Mouse (Mus musculus) monocyte, adult 5-6 weeks (primary cell): Measurements from ENCODE around the gene Foxp1. TPM values are rescaled to one million over a fixed set of nuclear protein-coding genes. Genes with fewer than 3 reads are reported as not detected.

Experiments
- ATAC-seq: fragments of 153-309, 156-312 bp; replicated peaks from 2 replicates; pipeline ENCODE4 v1.8.0; 2017; ENCODE audit warnings: mild to moderate bottlenecking; ENCODE audit not compliant: low TSS enrichment, insufficient number of reproducible peaks, severe bottlenecking, poor library complexity, low FRiP score
- total RNA-seq: library from RNA; stranded (forward); fragments of 200-1000, 200-491, 200-594 nt; gene quantifications from 3 replicates; pipeline ENCODE4 v1.2.3, GENCODE M21; 2017

Foxp1 gene
- 75.1 to 154 TPM (median 114 TPM) in 3 replicates for total RNA-seq

DNA sequence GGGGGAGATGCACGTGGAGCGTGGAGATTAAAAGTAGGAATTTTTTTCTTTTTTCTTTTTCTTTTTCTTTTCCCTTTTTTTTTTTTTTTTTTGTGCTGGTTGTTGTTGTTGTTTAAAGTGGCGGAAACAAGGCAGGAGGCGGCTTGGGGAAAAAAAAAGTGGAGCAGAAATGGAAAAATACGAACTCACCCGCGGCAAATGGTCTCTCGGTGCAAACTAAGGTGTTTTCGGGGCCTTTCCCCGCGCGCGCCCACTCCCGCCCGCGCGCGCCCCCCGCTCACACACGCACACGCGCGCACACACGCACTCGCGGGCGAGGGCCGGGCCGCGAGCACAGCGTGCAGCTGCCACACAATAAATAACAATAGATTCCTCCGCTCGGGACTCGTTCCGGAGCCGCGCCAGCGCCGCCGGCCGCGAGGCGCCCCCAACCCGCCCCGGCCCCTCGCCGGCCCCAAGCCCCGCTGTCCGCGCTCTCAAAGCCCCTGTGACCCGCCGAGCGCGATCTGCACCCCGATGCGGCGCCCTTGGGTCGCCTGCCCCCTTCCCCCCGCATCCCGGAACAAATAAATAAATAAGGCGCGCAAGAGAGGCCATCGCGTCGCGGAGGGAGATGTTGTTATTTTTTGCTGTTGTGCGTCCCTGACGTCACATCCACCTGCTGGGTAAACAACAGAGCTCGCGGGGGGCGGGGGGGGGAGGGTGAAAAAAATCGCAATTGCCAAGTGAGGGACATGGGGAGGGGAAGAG lies at the start of gene Foxp1:
Gene Foxp1 (minus strand): TSS at position 363 of the 750 bp plus-strand sequence.
- ATAC-seq = peak; percentile 38

DNA sequence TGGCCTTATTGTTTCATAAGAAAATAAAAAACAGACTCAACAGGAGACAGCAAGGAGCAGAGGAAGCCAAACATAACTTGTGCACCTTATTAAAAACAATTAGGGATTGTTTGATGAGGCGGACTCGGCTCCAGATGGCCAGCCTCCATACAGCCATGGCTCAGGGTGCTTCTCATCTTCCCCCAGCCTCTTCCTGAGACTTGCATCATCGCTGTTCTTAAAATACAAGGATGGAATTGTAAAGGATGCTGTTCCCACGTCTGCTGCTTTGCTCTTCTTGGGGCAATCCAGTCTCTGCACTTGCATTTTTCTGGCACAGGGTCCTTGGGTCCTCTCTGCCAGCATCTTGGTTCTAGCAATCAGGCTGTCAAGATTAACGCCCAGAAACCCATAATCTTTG lies 49.5 kb upstream of the Foxp1 start:
- no peak for ATAC-seq

DNA sequence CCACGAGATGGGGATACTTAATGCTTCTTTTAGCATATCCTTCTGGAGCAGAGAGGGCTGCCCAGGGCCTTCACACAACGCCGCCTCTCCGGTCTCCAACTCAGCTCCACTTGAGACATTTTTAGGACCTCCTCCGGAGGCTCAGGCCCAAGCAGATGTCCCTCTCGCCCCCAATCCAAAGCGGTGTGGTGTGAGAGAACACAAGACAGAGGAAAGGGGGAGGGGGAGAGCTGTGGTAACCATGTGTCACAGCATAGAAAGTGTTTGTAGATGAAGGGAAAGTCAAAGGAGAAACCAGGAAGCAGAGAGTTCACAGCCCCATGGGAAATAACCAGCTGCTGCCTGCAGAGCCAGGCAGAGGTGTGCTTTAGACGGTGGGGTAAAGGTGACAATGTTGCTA lies 44.4 kb upstream of the Foxp1 start:
- ATAC-seq = no peak

DNA sequence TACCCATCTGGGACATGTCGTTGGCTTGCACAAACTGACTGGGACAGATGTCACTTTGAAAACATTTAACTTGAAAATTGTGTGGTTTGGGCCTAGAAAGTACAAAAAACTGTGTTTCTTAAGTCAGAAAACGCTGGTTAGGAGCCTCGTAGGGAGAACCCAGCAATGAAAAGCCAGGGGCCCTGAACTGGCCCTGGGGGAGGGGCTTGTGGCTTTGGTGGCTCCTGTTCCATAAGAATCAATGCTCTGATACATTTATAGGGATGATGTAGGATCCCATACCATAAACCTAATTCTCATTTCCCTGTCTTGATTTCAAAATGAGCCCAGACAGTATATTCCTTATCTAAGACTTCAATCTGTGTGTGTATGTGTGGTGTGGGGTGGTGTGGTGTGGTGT lies 42.2 kb upstream of the Foxp1 start:
- ATAC-seq = no peak

DNA sequence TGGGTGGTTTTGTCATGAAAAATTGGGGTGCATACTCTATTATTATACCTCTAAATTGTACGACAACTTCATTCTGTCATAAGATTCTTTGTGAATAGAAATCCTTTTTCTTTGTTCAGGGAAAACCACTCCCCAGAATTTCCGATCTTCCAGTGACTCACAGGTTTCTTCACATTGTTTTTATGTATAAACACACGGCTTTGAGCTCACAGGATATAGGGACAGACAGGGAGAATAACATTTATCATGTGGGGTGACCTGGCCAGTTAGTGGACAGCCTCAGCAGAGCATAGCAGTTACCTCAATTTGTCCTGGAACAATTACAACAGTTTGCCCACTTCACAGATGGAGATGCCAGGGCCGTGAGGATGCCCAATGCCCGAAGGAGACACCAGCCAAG lies 34.4 kb upstream of the Foxp1 start:
- no peak for ATAC-seq

DNA sequence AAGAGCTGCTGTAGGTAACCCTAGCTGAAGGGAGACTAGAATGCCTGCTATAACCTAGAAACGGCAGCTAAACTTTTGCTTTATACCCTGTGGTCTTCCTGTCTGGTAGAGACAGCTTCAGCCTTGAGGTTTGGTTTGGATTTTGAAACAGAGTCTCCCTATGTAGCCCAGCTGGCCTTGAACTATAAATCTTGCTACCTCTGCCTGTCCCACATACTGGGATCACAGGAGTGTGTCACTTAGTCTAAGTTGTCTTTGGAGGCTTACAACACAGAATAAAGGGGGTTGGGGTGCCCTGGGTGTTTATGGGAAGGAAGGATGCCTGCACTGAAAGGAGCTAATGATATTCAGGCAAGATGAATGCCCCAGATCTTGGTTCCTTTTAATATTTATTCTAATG lies 30.3 kb upstream of the Foxp1 start:
- no peak for ATAC-seq

DNA sequence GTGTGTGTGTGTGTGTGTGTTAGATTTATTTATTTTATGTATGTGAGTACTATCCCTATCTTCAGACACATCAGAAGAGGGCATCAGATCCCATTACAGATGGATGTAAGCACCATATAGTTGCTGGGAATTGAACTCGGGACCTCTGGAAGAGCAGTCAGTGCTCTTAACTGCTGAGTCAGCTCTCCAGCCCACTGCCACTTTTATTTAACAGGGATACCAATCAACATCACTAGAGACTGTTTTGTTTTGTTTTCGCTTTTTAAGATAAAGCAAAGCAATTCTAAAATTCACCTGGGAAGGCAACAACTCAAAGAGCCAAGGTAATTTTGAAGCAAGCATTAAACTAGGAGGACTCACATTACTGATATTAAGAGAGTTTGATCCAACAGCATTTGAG lies 23.9 kb upstream of the Foxp1 start:
- ATAC-seq = no peak

DNA sequence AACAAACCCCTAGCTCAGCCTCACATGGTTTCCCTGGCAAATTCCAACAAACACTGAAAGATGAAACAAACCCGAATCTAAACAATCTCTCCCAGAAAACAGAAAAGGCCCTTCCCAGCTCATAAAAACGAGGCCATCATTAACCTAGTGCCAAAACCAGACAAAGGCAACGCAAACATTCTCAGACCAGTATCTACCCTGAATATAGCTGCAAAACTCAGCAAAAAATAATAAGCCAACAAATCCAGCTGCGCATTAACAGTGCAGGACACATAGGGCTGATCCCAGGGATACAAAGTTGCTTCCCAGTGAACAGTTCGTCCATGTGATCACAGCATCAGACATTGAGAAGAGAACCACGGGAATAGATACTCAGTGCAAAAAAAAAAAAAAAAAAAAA lies 22.9 kb upstream of the Foxp1 start:
- no peak for ATAC-seq

DNA sequence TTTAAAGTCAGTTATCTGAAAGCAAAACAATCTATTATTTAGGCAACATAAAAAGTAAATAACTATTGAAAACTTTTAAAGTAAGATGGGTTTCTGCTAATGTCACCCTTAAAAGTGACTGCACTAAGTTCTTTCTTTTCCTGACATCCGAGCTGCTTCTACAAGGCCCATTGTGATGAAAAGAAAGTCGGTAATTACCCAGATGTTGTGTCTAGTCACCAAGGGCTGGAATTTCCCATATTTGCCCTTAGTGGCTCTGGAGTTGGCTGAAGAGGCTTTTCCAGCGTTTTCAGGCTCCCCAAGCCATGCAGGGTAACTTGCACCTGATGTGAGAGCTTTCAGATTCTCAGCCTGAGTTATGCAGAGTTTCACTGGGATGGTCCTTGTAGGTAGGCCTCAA lies 18.6 kb upstream of the Foxp1 start:
- no peak for ATAC-seq

DNA sequence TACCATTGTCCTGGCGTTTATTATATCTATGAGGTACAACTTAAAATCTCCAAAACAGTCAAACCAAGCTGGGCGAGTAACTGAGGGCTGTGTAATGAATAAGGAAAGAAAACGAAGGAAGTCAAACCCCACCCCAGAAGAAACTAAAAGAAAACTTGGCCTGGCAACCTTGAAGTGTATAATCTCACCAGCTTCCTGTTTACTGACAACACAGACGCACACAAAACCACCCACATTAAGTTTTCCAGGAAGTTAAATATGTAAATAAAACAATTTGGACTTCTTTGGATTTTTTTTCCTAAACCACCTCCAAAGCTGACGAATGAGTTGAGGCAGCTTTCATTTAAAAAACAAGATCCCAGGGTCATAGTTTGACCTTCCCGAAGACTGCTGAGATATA lies 18.1 kb upstream of the Foxp1 start:
- no peak for ATAC-seq

DNA sequence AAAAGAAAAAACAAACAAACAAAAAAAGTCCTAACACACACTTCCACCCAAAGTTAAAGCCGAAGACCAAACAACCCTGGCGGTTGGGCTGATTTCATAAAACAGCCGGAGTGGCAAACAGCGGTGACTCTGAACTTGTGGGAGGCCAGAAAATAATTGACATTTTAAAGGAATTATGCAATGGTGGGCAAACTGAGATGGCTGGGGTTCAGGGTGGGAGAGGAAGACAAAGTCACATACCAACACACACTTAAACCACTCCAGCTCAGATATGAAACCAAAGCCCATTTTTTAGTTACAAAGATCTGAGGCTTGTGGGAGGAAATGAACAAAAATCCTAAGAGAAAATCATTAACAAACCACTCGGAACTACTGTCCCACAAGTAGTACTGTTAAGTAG lies 17.6 kb upstream of the Foxp1 start:
- ATAC-seq = no peak

DNA sequence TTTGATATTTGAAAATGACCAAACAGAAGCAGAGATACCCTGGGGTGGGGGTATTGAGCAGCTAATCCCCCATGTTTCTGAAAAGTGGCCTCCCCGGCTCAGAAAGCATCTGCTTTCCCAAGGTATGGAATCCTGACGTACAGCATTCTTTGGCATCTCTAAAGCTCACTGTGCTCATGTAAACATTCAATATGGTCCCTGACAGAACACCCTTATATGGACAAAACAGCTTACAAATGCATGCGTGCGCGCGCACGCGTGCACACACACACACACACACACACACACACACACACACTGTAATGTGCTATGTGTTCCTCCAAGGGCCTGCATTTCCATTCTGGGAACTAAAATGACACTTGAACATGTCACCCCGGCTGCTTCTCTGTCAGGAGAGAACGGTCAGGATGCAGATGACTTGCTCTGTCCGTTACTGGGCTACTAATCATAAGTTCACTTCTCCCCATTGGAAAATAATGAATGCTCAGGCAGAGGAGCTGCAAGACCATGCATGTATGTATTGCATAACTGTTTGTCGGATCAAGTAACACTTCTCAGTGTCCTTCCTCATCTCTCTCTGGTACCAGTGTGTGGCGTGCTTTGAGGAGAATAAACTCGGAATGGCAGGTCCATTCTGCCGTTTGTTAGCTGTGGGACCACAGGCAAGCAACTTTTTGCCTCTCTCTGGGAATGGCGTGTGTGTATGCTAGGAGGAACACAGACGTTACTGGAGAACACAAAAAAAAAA lies 15.8 kb upstream of the Foxp1 start:
- ATAC-seq = no peak

DNA sequence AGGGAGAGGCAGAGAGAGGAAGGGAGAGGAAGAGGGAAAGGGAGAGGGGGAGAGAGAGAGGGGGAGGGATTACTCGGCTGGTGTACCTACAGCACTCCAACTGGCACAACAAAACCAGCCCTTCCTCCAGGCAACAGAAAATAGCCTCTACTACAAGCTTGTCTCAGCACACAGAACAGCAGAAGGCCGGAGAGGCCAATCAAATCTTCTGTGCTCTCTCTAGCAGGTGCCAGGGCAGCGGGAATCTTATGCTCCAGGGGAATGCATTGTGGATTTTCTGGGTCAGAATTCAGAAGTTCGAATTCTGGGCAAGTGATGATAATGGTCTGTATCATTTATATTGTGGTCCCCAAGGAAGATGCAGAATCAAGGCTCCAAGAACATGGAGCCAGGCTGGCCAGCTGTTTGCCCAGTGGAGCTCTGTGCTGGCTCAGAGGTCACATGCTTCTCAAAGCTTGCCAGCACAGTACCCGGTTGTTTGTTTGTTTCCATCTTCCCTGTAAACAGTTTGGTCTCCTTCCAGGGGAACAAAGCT lies 11.8 kb upstream of the Foxp1 start:
- no peak for ATAC-seq

DNA sequence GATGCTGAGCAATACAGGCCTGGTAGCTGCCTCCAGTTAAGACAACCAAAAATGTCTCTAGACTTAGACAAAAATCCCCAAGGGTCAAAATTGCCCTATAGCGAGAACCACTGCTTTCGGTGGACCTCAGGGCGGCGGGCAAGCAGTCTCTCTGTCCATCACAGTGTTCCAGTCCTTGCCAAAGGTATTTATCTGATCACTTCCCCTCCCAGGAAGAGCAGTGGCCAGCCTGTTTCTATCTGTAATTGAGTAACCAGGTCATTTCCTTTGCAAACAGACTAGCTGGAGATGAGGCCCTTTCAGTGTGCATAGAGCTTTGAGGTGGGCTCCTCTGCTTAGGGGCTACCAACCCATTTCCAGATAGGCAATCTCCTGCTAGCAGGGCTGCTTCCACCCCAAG lies 9.9 kb upstream of the Foxp1 start:
- ATAC-seq = no peak

DNA sequence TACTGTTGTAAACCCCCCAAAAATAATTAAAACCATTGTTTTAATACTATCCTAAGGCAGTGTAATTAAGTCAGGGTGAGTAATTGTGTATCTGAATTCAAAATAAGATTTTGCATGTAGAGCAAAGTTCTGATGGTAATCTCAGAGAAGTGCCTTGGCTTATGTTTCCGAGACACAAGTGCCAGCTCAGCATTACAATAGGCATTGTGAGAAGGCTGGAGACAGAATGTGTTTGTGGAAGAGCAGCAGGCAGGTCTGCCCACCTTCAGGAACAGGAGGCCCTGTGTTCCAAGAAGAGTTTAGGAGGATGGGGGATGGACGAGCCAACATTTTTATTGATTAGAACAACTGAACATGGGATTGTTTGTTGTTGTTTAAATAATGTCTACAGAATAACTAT lies 6.5 kb upstream of the Foxp1 start:
- no peak for ATAC-seq

DNA sequence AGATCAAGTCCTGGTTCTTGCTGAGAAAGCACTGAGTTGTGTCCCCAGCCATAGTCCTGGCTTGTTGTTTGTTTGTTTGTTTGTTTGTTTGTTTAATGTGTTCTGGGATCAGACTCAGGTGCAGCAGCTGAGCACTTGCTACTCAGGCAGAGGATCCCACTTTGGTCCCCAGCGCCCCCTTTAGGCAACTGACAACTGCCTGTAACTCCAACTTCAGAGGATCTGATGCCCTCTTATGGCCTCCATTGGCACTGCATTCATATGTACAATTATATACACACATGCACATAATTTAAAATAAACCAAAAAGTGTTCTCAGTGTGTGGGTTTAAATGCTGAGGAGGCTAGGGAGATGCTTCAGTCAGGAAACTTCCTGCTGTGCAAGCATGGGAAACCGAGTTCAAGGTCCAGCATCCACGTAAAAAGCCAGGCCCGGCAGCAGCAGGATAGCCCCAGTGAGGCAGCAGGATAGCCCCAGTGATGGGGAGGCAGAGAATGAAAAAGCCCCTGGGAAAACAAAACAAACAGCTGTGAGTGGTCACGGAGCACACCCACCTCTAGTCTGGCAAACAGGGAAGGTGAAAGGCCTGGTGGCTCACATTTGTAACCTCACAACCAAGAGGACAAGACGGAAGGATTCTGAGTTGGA lies 5.1 kb upstream of the Foxp1 start:
- ATAC-seq = no peak

DNA sequence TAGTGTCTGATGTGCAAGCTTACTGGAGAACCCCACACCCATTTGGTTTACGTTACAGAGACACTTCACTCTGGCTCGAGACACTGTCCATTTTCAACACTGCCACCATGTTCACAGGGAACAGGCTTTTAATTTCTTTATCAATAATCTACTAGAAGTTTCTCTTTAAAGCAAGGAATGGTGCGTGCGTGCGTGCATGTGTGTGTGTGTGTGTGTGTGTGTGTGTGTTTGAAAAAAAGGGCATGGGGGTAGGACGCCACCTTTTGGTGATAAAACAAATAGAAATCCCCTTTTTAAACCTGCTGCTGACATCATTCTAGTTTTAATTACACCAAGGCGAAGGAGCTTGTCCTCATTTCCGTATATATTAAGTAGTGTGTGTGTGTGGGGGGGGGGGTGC lies 2.8 kb upstream of the Foxp1 start:
- no peak for ATAC-seq

DNA sequence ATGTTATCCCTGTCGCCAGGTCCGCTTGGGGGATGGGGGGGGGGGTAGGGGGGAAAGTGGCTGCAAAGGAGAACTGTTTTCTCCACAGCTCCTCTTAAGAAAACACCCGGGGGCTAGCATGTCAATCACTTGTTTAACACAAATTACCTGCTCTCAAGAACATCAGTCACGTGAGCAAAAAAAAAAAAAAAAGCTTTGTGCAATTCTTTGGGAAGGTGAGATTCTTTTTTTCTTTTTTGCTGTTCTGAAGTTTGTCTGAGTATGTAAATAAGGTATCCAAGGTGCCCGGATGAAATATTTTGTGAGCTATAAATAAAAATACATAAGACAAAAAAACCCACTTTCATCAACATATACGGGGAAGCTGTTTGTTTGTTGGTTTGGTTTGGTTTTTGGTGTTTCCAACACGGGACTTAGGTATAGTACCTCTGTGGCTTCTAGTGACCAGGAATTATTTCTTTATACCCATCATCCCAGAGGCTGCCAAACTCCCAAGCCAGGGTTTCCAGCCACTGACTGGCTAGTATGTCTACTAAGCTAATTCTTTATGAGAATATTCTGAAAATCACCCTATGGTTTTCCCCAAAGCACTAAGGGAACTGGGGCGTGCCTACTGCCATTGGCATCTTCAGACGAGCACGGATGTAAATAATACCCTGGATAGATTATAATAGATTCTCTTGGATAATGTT lies 1.3 kb upstream of the Foxp1 start:
- ATAC-seq = no peak

DNA sequence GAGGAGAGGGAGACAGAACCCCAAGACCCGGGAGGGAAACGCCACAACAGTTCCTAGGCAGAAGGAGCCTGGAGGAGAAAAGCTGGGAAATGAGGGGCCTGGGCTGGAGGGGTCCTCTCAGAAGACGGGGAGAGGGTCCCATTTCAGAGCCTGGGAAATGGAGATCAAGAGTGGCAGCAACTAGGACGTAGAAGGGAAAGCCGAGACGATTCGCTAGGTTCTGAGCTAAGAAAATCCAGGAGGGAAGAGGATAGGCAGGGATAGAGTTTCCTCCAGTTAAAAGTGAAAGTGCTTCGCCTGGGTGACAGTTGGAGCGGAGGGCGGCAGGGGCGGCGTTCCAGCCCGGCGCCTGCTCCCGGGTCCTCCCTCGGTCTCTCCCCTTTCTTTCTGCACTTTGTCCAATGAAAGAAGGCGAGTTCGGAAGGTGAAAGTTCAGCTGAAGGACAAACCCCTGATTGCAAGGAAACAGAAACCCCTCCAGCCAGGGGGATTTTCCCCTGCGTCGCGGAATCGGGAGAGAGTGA lies 650 bp upstream of the Foxp1 start:
- peak; percentile 30; the same call in 1 of the 2 replicates for ATAC-seq
